Mouse (Mus musculus): ENCODE measurements around the gene Med12. TPM values are rescaled to one million over a fixed set of nuclear protein-coding genes. Genes with fewer than 3 reads are reported as not detected.
A peak's percentile ranks its signal among the peaks of the same experiment; 100 is the strongest.

The Med12 gene
- polyA plus RNA-seq, 1 experiment from 2014 or later = 39.3 TPM

GRCm38 (mm10) chrX:101301654-101302053 is 27.8 kb downstream of the Med12 start:
- WGBS = 73% methylated on average over 9 of the region's 9 CpGs
- no peak overlapping the region for H3K27ac ChIP-seq (replicated peaks)
- H3K4me2 ChIP-seq (replicated peaks) = no peak overlapping the region
- H3K27me3 ChIP-seq = no peaks in the 10 kb centered on the region; the same call in 1 of the 2 replicates
- no peaks in the 10 kb centered on the region for H3K36me3 ChIP-seq
- no peak overlapping the region for H3K9ac ChIP-seq
- H3K9me3 ChIP-seq (replicated peaks) = no peaks in the 10 kb centered on the region
- H3K4me1 ChIP-seq = 0 out of 2 replicates have a peak, but pooled peaks cover 5% of the 10 kb centered on the region
- no peak for ATAC-seq (ENCODE audit: insufficient number of reproducible peaks, low FRiP score, low TSS enrichment, low read depth)
- H3K4me3 ChIP-seq (replicated peaks) = no peak overlapping the region

- WGBS = 57% methylated on average over 2 of the region's 2 CpGs
- H3K4me1 ChIP-seq = 0 out of 2 replicates have a peak, but pooled peaks cover 5% of the 10 kb centered on the region
- H3K4me3 ChIP-seq (replicated peaks) = no peak overlapping the region
- no peak overlapping the region for H3K27ac ChIP-seq (replicated peaks)
- no peaks in the 10 kb centered on the region; the same call in 1 of the 2 replicates for H3K27me3 ChIP-seq
- no peak overlapping the region for H3K9ac ChIP-seq
- no peak overlapping the region for H3K4me2 ChIP-seq (replicated peaks)
- no peaks in the 10 kb centered on the region for H3K36me3 ChIP-seq
- no peak for ATAC-seq (ENCODE audit: insufficient number of reproducible peaks, low FRiP score, low TSS enrichment, low read depth)
- H3K9me3 ChIP-seq (replicated peaks) = no peaks in the 10 kb centered on the region
Observed at GRCm38 (mm10) chrX:101304646-101305045, 30.8 kb downstream of the Med12 start.

GRCm38 (mm10) chrX:101309299-101309698 is 35.5 kb downstream of the Med12 start:
- no peak for ATAC-seq (ENCODE audit: insufficient number of reproducible peaks, low FRiP score, low TSS enrichment, low read depth)
- no peaks in the 10 kb centered on the region for H3K9me3 ChIP-seq (replicated peaks)
- H3K9ac ChIP-seq = no peak overlapping the region
- WGBS = 90% methylated on average over 5 of the region's 5 CpGs
- no peaks in the 10 kb centered on the region for H3K36me3 ChIP-seq
- no peak overlapping the region for H3K27ac ChIP-seq (replicated peaks)
- H3K4me1 ChIP-seq = no peaks in the 10 kb centered on the region
- H3K27me3 ChIP-seq = 0 out of 2 replicates have a peak, but pooled peaks cover 5% of the 10 kb centered on the region
- no peak overlapping the region for H3K4me2 ChIP-seq (replicated peaks)
- H3K4me3 ChIP-seq (replicated peaks) = no peak overlapping the region

- Histone ChIP-seq H3K4me2 (replicated peaks) (no peak overlapping the region), H3K4me3 (replicated peaks) (no peak overlapping the region), H3K9ac (no peak overlapping the region), H3K27me3 (0 out of 2 replicates have a peak, but pooled peaks cover 8% of the 10 kb centered on the region), H3K9me3 (replicated peaks) (no peaks in the 10 kb centered on the region), H3K36me3 (no peaks in the 10 kb centered on the region), H3K4me1 (no peaks in the 10 kb centered on the region), H3K27ac (replicated peaks) (no peak overlapping the region)
- ATAC-seq (ENCODE audit: insufficient number of reproducible peaks, low FRiP score, low TSS enrichment, low read depth) = no peak
- 32% methylated on average over 6 of the region's 6 CpGs for WGBS
Observed at GRCm38 (mm10) chrX:101313625-101314359, 40.0 kb downstream of the Med12 start.

DNA sequence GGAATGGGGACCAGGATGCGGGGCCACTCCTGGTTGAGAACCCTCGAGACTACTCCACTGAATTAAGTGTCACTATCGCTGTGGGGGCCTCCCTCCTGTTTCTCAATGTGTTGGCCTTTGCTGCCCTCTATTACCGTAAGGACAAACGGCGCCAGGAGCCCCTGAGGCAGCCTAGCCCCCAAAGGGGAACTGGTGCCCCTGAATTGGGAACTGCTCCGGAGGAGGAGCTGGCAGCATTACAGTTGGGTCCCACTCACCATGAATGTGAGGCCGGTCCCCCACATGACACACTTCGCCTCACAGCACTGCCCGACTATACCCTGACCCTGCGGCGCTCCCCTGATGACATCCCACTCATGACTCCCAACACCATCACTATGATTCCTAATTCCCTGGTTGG is 45.9 kb downstream of the Med12 start:
- no peaks in the 10 kb centered on the region for H3K9me3 ChIP-seq (replicated peaks)
- H3K4me3 ChIP-seq (replicated peaks) = no peak overlapping the region
- no peak overlapping the region for H3K27ac ChIP-seq (replicated peaks)
- no peak overlapping the region for H3K9ac ChIP-seq
- H3K27me3 ChIP-seq = 0 out of 2 replicates have a peak, but pooled peaks cover 3% of the 10 kb centered on the region
- ATAC-seq (ENCODE audit: insufficient number of reproducible peaks, low FRiP score, low TSS enrichment, low read depth) = no peak
- no peaks in the 10 kb centered on the region for H3K4me1 ChIP-seq
- H3K36me3 ChIP-seq = no peaks in the 10 kb centered on the region
- 88% methylated on average over 12 of the region's 12 CpGs for WGBS
- no peak overlapping the region for H3K4me2 ChIP-seq (replicated peaks)

DNA sequence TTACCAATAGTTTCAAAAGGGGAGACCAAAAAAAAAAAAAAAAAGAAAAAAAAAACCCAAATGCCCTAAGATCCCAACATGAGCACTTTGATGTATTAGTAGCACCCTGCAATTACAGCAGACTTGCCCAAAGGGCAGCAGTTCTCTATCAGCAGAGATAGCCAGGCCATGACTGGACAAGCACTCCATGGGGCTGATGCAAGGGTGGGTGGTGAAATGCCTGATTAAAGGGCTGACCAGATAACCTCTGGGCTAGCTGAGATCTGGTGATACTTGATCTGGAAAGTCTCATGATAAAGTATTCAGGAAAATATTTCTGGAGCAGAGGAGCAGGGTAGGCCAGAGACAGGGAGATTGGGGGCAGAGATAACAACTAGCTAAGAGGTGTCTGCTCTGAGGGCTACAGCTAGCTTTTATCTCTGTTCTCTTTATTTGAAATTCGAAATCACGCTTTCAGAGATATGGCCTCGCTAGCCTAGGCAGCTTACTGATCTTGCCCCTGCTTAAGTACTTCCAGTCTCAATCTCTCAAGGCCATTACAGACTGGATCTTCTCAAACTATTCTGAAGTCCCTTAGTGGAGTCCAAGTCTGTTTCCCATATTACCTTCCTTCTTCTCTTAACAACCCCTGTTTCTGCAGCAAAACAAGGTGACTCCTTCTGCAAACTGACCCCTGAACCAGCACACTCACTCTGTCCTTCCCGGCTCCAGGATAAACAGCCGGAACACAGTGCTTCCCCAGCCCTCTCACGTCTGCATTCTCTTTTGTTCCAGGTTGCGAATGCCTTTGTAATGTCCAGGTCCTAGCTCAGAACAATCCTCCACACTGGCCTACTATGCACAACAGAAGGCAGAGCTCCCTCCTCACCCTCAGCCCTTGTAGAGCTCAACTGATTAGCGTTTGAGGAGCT is 52.4 kb downstream of the Med12 start:
- WGBS = 57% methylated on average over 8 of the region's 8 CpGs
- no peak overlapping the region for H3K4me3 ChIP-seq (replicated peaks)
- ATAC-seq (ENCODE audit: insufficient number of reproducible peaks, low FRiP score, low TSS enrichment, low read depth) = no peak
- H3K4me2 ChIP-seq (replicated peaks) = no peak overlapping the region
- no peaks in the 10 kb centered on the region for H3K27me3 ChIP-seq
- no peaks in the 10 kb centered on the region for H3K36me3 ChIP-seq
- no peaks in the 10 kb centered on the region for H3K9me3 ChIP-seq (replicated peaks)
- H3K27ac ChIP-seq (replicated peaks) = no peak overlapping the region
- H3K4me1 ChIP-seq = no peaks in the 10 kb centered on the region
- H3K9ac ChIP-seq = no peak overlapping the region

DNA sequence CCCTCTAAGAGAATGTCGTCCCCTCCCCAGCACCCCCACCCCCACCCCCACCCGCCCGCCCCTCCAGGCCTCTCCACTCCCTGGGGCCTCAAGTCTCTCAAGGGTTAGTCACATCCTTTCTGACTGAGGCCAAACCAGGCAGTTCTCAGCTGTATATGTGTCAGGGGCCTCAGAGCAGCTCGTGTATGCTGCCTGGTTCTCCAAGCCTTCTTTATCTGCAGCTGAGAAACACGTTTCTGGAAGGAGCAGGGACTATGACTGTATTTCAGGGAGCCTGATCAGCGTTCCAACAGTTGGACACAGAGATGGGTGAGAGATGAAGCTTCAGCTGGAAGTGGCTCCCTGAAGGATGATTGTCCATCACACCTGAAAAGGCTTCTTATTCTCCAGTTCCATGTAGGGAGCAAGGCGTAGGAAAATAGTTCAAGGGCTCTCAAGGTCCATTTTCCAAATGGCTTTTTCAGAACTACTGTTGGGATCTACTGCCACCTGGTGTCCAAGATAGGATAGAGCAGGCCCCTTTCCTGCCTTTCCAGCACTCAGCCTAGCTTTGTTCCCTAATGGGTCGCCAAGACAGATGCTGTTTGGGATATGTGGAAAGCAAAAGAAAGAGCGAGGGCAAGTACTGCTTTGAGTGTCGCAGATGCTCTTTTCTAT is 55.7 kb downstream of the Med12 start:
- Histone ChIP-seq H3K27me3 (no peaks in the 10 kb centered on the region), H3K9ac (no peak overlapping the region), H3K4me1 (no peaks in the 10 kb centered on the region), H3K27ac (replicated peaks) (peak overlapping the region; percentile 51), H3K4me3 (replicated peaks) (no peak overlapping the region), H3K4me2 (replicated peaks) (peak overlapping the region; percentile 15; the same call in 1 of the 2 replicates), H3K36me3 (no peaks in the 10 kb centered on the region), H3K9me3 (replicated peaks) (no peaks in the 10 kb centered on the region)
- WGBS = 15% methylated on average over 9 of the region's 10 CpGs
- no peak for ATAC-seq (ENCODE audit: insufficient number of reproducible peaks, low FRiP score, low TSS enrichment, low read depth)

- H3K36me3 ChIP-seq = no peaks in the 10 kb centered on the region
- peak overlapping the region; percentile 91 for H3K27ac ChIP-seq (replicated peaks)
- no peaks in the 10 kb centered on the region for H3K27me3 ChIP-seq
- peak; percentile 4; the same call in 1 of the 2 replicates for ATAC-seq (ENCODE audit: insufficient number of reproducible peaks, low FRiP score, low TSS enrichment, low read depth)
- 0 out of 2 replicates have a peak overlapping the region, but pooled peaks have one; percentile 15 for H3K9ac ChIP-seq
- no peaks in the 10 kb centered on the region for H3K9me3 ChIP-seq (replicated peaks)
- no peaks in the 10 kb centered on the region for H3K4me1 ChIP-seq
- peak overlapping the region; percentile 39 for H3K4me2 ChIP-seq (replicated peaks)
- H3K4me3 ChIP-seq (replicated peaks) = peak overlapping the region; percentile 40
- 39% methylated on average over 8 of the region's 9 CpGs for WGBS
Observed at GRCm38 (mm10) chrX:101332031-101332374, 58.2 kb downstream of the Med12 start.

GRCm38 (mm10) chrX:101332375-101333211 is 58.8 kb downstream of the Med12 start:
- H3K27me3 ChIP-seq = no peaks in the 10 kb centered on the region
- peak overlapping the region; percentile 48 for H3K4me2 ChIP-seq (replicated peaks)
- H3K4me3 ChIP-seq (replicated peaks) = peak overlapping the region; percentile 40
- H3K36me3 ChIP-seq = no peaks in the 10 kb centered on the region
- peak overlapping the region; percentile 15; the same call in 1 of the 2 replicates for H3K9ac ChIP-seq
- WGBS = 18% methylated on average over 46 of the region's 49 CpGs
- peak; percentile 95 for ATAC-seq (ENCODE audit: insufficient number of reproducible peaks, low FRiP score, low TSS enrichment, low read depth)
- no peaks in the 10 kb centered on the region for H3K9me3 ChIP-seq (replicated peaks)
- H3K27ac ChIP-seq (replicated peaks) = peak overlapping the region; percentile 91
- H3K4me1 ChIP-seq = no peaks in the 10 kb centered on the region

DNA sequence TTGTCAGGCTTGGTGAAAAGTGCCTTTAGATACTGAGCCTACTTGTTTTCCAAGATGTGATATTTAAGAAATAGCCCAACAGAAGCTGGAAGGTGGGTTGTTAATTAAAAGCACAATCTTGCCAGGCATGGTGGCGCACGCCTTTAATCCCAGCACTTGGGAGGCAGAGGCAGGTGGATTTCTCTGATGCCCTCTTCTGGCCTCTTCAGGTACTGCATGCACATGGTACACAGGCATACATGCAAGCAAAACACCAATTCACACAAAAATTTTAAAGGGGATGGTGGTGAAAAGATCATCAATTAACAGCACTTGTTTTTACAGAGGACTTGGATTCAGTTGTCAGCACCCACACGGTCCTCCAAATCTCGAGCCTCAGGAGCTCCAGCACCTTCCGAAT is 60.8 kb downstream of the Med12 start:
- Histone ChIP-seq H3K36me3 (no peaks in the 10 kb centered on the region), H3K4me3 (replicated peaks) (no peak overlapping the region), H3K27ac (replicated peaks) (no peak overlapping the region), H3K4me2 (replicated peaks) (no peak overlapping the region), H3K9ac (no peak overlapping the region), H3K27me3 (no peaks in the 10 kb centered on the region), H3K9me3 (replicated peaks) (no peaks in the 10 kb centered on the region), H3K4me1 (no peaks in the 10 kb centered on the region)
- no peak for ATAC-seq (ENCODE audit: insufficient number of reproducible peaks, low FRiP score, low TSS enrichment, low read depth)
- WGBS = 86% methylated on average over 5 of the region's 5 CpGs

Data from embryonic facial prominence, embryonic 15.5 days (tissue).